Mouse (Mus musculus) brain, embryonic 14.5 days (tissue): ENCODE results near the gene Castor2.

ENCODE experiments used
- CTCF ChIP-seq: fragments of 200-500 bp; IDR thresholded peaks from 2 replicates; pipeline ENCODE4 v1.5.1; 2012; ENCODE audit warnings: inconsistent platforms, mild to moderate bottlenecking, moderate library complexity, borderline replicate concordance; ENCODE audit not compliant: insufficient read depth, insufficient read length; ENCODE audit errors: extremely low read depth
- POLR2A ChIP-seq: fragments of 200-500 bp; IDR thresholded peaks from 2 replicates; pipeline ENCODE4 v1.6.1; 2012; ENCODE audit warnings: mild to moderate bottlenecking, inconsistent platforms, borderline replicate concordance; ENCODE audit not compliant: poor library complexity, insufficient read depth, insufficient read length, severe bottlenecking; ENCODE audit errors: extremely low read depth

GRCm38 (mm10) chr5:134085887-134086639 is 13.4 kb upstream of the Castor2 start:
- no peak for TF ChIP-seq POLR2A
- TF ChIP-seq CTCF, result no peak
